Mouse (Mus musculus) intestine, embryonic 16.5 days (tissue): Measurements from ENCODE around the gene Wdr38. TPM values are rescaled to one million over a fixed set of nuclear protein-coding genes. Genes with fewer than 3 reads are reported as not detected.
A peak's percentile ranks its signal among the peaks of the same experiment; 100 is the strongest.

Experiments
- ATAC-seq: fragments of 200-750 bp; cut with Nextera tagmentation; 2 replicates; pipeline ENCODE4 v1.8.0; 2017; ENCODE audit warnings: moderate TSS enrichment, moderate library complexity
- H3K27ac ChIP-seq: fragments of 300-500 bp; sonication (generic); 2 replicates; pipeline ENCODE4 v1.5.1; 2014; ENCODE audit warnings: mild to moderate bottlenecking, low read length
- H3K27me3 ChIP-seq: fragments of 300-500 bp; sonication (generic); replicated peaks from 2 replicates; pipeline ENCODE4 v1.6.1; 2014; ENCODE audit warnings: low read length, control low read depth, mixed read lengths; ENCODE audit not compliant: control insufficient read depth, insufficient read depth
- H3K36me3 ChIP-seq: fragments of 300-500 bp; sonication (generic); 2 replicates; pipeline ENCODE4 v1.6.1; 2014; ENCODE audit warnings: low read length, control low read depth; ENCODE audit not compliant: control insufficient read depth, insufficient read depth
- H3K4me1 ChIP-seq: fragments of 300-500 bp; sonication (generic); 2 replicates; pipeline ENCODE4 v1.6.1; 2014; ENCODE audit warnings: low read length, control low read depth, mixed read lengths; ENCODE audit not compliant: control insufficient read depth, insufficient read depth
- H3K4me2 ChIP-seq: fragments of 300-500 bp; sonication (generic); 2 replicates; pipeline ENCODE4 v1.6.1; 2014; ENCODE audit warnings: low read depth, low read length, control low read depth
- H3K4me3 ChIP-seq: fragments of 300-500 bp; sonication (generic); 2 replicates; pipeline ENCODE4 v1.5.1; 2014; ENCODE audit warnings: mild to moderate bottlenecking, low read length
- H3K9ac ChIP-seq: fragments of 300-500 bp; sonication (generic); 2 replicates; pipeline ENCODE4 v1.6.1; 2014; ENCODE audit warnings: low read depth, low read length
- H3K9me3 ChIP-seq: fragments of 300-500 bp; sonication (generic); 2 replicates; pipeline ENCODE4 v1.6.1; 2016; ENCODE audit warnings: low read length, control low read depth; ENCODE audit not compliant: control insufficient read depth
- WGBS: fragments of 180-500 bp; shearing (Covaris S2); extraction: QIAGEN DNeasy Blood & Tissue Kit; methylation state at CpG from one replicate; pipeline ENCODE4 v1.1.7; 2014; 5-methylcytosine and 5-hydroxymethylcytosine counted together
- polyA plus RNA-seq: library from polyadenylated mRNA; unstranded; fragments of >200 nt; fragmentation: Nextera tagmentation; extraction: Ambion mirVana; gene quantifications from 2 replicates; pipeline ENCODE4 v1.2.1, GENCODE M21; 2015

Gene Wdr38
- polyA plus RNA-seq, 1 experiment from 2014 or later: 1.7 TPM

- Histone ChIP-seq H3K9ac (no peak overlapping the region), H3K4me2 (no peak overlapping the region), H3K4me3 (no peak overlapping the region), H3K27ac (no peak overlapping the region), H3K27me3 (no peaks in the 10 kb centered on the region), H3K4me1 (peaks cover 17% of the 10 kb centered on the region), H3K9me3 (no peaks in the 10 kb centered on the region; the same call in 1 of the 2 replicates), H3K36me3 (no peaks in the 10 kb centered on the region)
- 69% methylated on average over 6 of the region's 6 CpGs for WGBS
- ATAC-seq: no peak
Observed at GRCm38 (mm10) chr2:38987803-38988510, 9.3 kb upstream of the Wdr38 start.

DNA sequence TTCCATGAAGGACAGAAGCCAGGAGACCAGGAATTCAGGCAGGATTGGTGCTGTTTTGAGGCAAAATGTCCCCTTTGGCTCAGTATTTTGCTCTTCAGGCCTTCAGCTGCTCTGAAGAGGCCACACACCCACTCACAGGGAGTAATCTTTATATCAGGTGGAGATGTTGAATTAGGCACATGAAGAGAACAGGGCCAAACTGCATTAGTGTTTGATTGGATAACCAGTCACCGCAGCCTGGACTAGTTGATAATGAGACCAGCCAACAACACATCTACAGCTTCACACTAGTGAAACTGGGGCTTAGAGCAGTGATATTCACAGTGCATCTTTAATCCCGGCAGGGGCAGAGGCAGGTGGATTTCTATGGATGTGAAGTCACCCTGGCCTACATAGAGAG, 8.3 kb upstream of the Wdr38 start:
- no peaks in the 10 kb centered on the region; the same call in 1 of the 2 replicates for H3K9me3 ChIP-seq
- ATAC-seq: no peak
- H3K27me3 ChIP-seq: no peaks in the 10 kb centered on the region
- no peak overlapping the region for H3K4me3 ChIP-seq
- H3K27ac ChIP-seq: no peak overlapping the region
- no peaks in the 10 kb centered on the region for H3K36me3 ChIP-seq
- peaks cover 17% of the 10 kb centered on the region for H3K4me1 ChIP-seq
- H3K4me2 ChIP-seq: no peak overlapping the region
- no peak overlapping the region for H3K9ac ChIP-seq
- WGBS: 88% methylated on average over 2 of the region's 2 CpGs

DNA sequence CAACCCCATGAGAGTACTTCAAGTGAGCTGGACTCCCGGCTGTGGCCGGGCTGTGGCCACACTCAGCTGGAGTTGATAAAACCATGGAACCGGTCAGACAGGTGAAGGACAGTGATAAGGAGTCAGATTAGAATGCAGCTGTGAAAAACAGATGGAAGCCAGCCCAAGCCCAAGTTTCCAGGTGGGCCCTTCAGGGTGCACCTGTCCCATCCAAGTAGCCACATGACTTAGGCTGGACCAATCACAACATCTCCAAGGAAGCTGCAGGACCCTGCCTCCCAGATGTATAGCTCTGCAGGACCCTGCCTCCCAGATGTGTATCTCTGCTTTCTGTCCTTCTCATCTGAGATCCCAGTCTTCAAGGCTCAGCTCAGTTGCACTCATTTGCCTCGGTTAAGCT, 5.3 kb upstream of the Wdr38 start:
- peak; percentile 52 for ATAC-seq
- no peaks in the 10 kb centered on the region for H3K27me3 ChIP-seq
- H3K36me3 ChIP-seq: no peaks in the 10 kb centered on the region
- H3K4me2 ChIP-seq: no peak overlapping the region
- H3K4me3 ChIP-seq: no peak overlapping the region
- H3K9me3 ChIP-seq: no peaks in the 10 kb centered on the region
- H3K27ac ChIP-seq: peak overlapping the region; percentile 38; the same call in 1 of the 2 replicates
- WGBS: 51% methylated on average over 4 of the region's 4 CpGs
- peaks cover 17% of the 10 kb centered on the region for H3K4me1 ChIP-seq
- 0 out of 2 replicates have a peak overlapping the region, but pooled peaks have one; percentile 10 for H3K9ac ChIP-seq

GRCm38 (mm10) chr2:38992452-38992851, 4.8 kb upstream of the Wdr38 start:
- peak overlapping the region; percentile 38; the same call in 1 of the 2 replicates for H3K27ac ChIP-seq
- 34% methylated on average over 4 of the region's 4 CpGs for WGBS
- ATAC-seq: peak; percentile 66
- H3K27me3 ChIP-seq: no peaks in the 10 kb centered on the region
- H3K9ac ChIP-seq: 0 out of 2 replicates have a peak overlapping the region, but pooled peaks have one; percentile 10
- H3K9me3 ChIP-seq: no peaks in the 10 kb centered on the region
- H3K4me3 ChIP-seq: no peak overlapping the region
- H3K36me3 ChIP-seq: no peaks in the 10 kb centered on the region
- H3K4me1 ChIP-seq: peaks cover 17% of the 10 kb centered on the region
- no peak overlapping the region for H3K4me2 ChIP-seq

GRCm38 (mm10) chr2:38999381-38999780, 2.1 kb downstream of the Wdr38 start:
- peaks cover 32% of the 10 kb centered on the region for H3K4me1 ChIP-seq
- no peaks in the 10 kb centered on the region for H3K27me3 ChIP-seq
- no peak overlapping the region for H3K4me2 ChIP-seq
- WGBS: 35% methylated on average over 4 of the region's 4 CpGs
- peaks cover 17% of the 10 kb centered on the region for H3K36me3 ChIP-seq
- ATAC-seq: no peak
- no peak overlapping the region for H3K4me3 ChIP-seq
- 0 out of 2 replicates have a peak overlapping the region, but pooled peaks have one; percentile 7 for H3K27ac ChIP-seq
- no peaks in the 10 kb centered on the region for H3K9me3 ChIP-seq
- H3K9ac ChIP-seq: no peak overlapping the region

GRCm38 (mm10) chr2:38999910-39000586, 2.8 kb downstream of the Wdr38 start:
- Histone ChIP-seq H3K27me3 (no peaks in the 10 kb centered on the region), H3K4me2 (no peak overlapping the region), H3K36me3 (peaks cover 17% of the 10 kb centered on the region), H3K27ac (0 out of 2 replicates have a peak overlapping the region, but pooled peaks have one; percentile 7), H3K4me1 (peaks cover 32% of the 10 kb centered on the region), H3K9me3 (no peaks in the 10 kb centered on the region), H3K4me3 (no peak overlapping the region), H3K9ac (no peak overlapping the region)
- no peak for ATAC-seq
- WGBS: 62% methylated on average over 8 of the region's 8 CpGs

GRCm38 (mm10) chr2:39000587-39000919, 3.3 kb downstream of the Wdr38 start:
- no peak overlapping the region for H3K9ac ChIP-seq
- H3K27me3 ChIP-seq: no peaks in the 10 kb centered on the region
- no peaks in the 10 kb centered on the region for H3K9me3 ChIP-seq
- no peak overlapping the region for H3K4me3 ChIP-seq
- peaks cover 17% of the 10 kb centered on the region for H3K36me3 ChIP-seq
- ATAC-seq: no peak
- H3K4me1 ChIP-seq: peaks cover 32% of the 10 kb centered on the region
- no peak overlapping the region for H3K27ac ChIP-seq
- 78% methylated on average over 4 of the region's 4 CpGs for WGBS
- no peak overlapping the region for H3K4me2 ChIP-seq

GRCm38 (mm10) chr2:39001866-39002265, 4.6 kb downstream of the Wdr38 start:
- 65% methylated on average over 3 of the region's 3 CpGs for WGBS
- H3K4me3 ChIP-seq: no peak overlapping the region
- H3K27me3 ChIP-seq: no peaks in the 10 kb centered on the region
- peaks cover 17% of the 10 kb centered on the region for H3K36me3 ChIP-seq
- no peaks in the 10 kb centered on the region for H3K9me3 ChIP-seq
- 0 out of 2 replicates have a peak overlapping the region, but pooled peaks have one; percentile 7 for H3K27ac ChIP-seq
- ATAC-seq: no peak
- no peak overlapping the region for H3K9ac ChIP-seq
- no peak overlapping the region for H3K4me2 ChIP-seq
- H3K4me1 ChIP-seq: peaks cover 40% of the 10 kb centered on the region

- Histone ChIP-seq H3K4me3 (peak overlapping the region; percentile 67), H3K4me2 (peak overlapping the region; percentile 71), H3K9me3 (no peaks in the 10 kb centered on the region), H3K27ac (no peak overlapping the region), H3K9ac (peak overlapping the region; percentile 46), H3K27me3 (no peaks in the 10 kb centered on the region), H3K36me3 (peaks cover 17% of the 10 kb centered on the region), H3K4me1 (peaks cover 39% of the 10 kb centered on the region)
- WGBS: 54% methylated on average over 8 of the region's 8 CpGs
- ATAC-seq: no peak
Observed at GRCm38 (mm10) chr2:39003106-39003505, 5.8 kb downstream of the Wdr38 start.
